Mouse (Mus musculus) limb, embryonic 14.5 days (tissue): ENCODE measurements around the gene Mpi. TPM values are rescaled to one million over a fixed set of nuclear protein-coding genes. Genes with fewer than 3 reads are reported as not detected.

Source experiments
- ATAC-seq: fragments of 200-750 bp; cut with Nextera tagmentation; 2 replicates; pipeline ENCODE4 v1.8.0; 2017; ENCODE audit warnings: low read depth, moderate number of reproducible peaks, moderate TSS enrichment; ENCODE audit not compliant: low FRiP score
- DNase-seq: peaks from one replicate; pipeline ENCODE4 v3.0.0-alpha.2; 2015; ENCODE audit warnings: low spot score
- H3K27ac ChIP-seq: fragments of 300-500 bp; sonication (generic); replicated peaks from 2 replicates; pipeline ENCODE4 v1.5.1; 2014; ENCODE audit warnings: low read depth, mild to moderate bottlenecking, low read length, moderate library complexity, mixed read lengths
- H3K27me3 ChIP-seq: fragments of 300-500 bp; sonication (generic); 2 replicates; pipeline ENCODE4 v1.6.1; 2014; ENCODE audit warnings: low read length, mixed read lengths; ENCODE audit not compliant: control insufficient read depth, insufficient read depth
- H3K36me3 ChIP-seq: fragments of 300-500 bp; sonication (generic); 2 replicates; pipeline ENCODE4 v1.6.1; 2014; ENCODE audit warnings: mild to moderate bottlenecking, low read length, moderate library complexity, mixed read lengths; ENCODE audit not compliant: control insufficient read depth, insufficient read depth
- H3K4me1 ChIP-seq: fragments of 300-500 bp; sonication (generic); 2 replicates; pipeline ENCODE4 v1.6.1; 2014; ENCODE audit warnings: antibody characterized with exemption, low read length, mixed read lengths; ENCODE audit not compliant: control insufficient read depth, insufficient read depth
- H3K4me2 ChIP-seq: fragments of 300-500 bp; sonication (generic); replicated peaks from 2 replicates; pipeline ENCODE4 v1.6.1; 2014; ENCODE audit warnings: low read depth, mild to moderate bottlenecking, low read length, moderate library complexity; ENCODE audit not compliant: severe bottlenecking
- H3K4me3 ChIP-seq: fragments of 300-500 bp; sonication (generic); replicated peaks from 2 replicates; pipeline ENCODE4 v1.5.1; 2014; ENCODE audit warnings: low read length
- H3K9ac ChIP-seq: fragments of 300-500 bp; sonication (generic); 2 replicates; pipeline ENCODE4 v1.6.1; 2014; ENCODE audit warnings: mild to moderate bottlenecking, low read depth, low read length, moderate library complexity; ENCODE audit not compliant: severe bottlenecking
- H3K9me3 ChIP-seq: fragments of 300-500 bp; sonication (generic); 2 replicates; pipeline ENCODE4 v1.6.1; 2016; ENCODE audit warnings: low read length; ENCODE audit not compliant: control insufficient read depth
- POLR2A ChIP-seq: fragments of 200-500 bp; IDR thresholded peaks from 2 replicates; pipeline ENCODE4 v1.8.0; 2012; ENCODE audit warnings: inconsistent platforms, mild to moderate bottlenecking, moderate library complexity, borderline replicate concordance; ENCODE audit not compliant: insufficient read depth, insufficient read length; ENCODE audit errors: extremely low read depth
- WGBS: fragments of 180-500 bp; shearing (Covaris S2); extraction: QIAGEN DNeasy Blood & Tissue Kit; methylation state at CpG from one replicate; pipeline ENCODE4 v1.1.7; 2014; 5-methylcytosine and 5-hydroxymethylcytosine counted together
- polyA plus RNA-seq, 2 experiments: library from polyadenylated mRNA; depleted of rRNA in 1 of 2; stranded (reverse) in 1 of 2; unstranded in 1 of 2; fragments of >200 nt; fragmentation: Nextera tagmentation in 1 of 2; extraction: Ambion mirVana in 1 of 2; gene quantifications; 2 replicates each; pipeline versions ENCODE4 v1.2.1 to v1.2.3; 2012 to 2014

Gene Mpi
- 51.0 and 55.6 TPM in 2 replicates for polyA plus RNA-seq (2012; rRNA removed)
- 34.4 and 37.5 TPM in 2 replicates for polyA plus RNA-seq (2014; fragmentation: Nextera tagmentation; extraction: Ambion mirVana)

- under 1% methylated on average over 28 of the region's 28 CpGs for WGBS
- DNase-seq, result peak; percentile 71
- Histone ChIP-seq H3K27ac (0 out of 2 replicates have a peak within 1 kb of the TSS, but pooled peaks have one; percentile 10), H3K4me1 (peaks cover 6% of the 10 kb centered on the region; the same call in 1 of the 2 replicates), H3K9ac (peak within 1 kb of the TSS; percentile 71), H3K4me3 (peak within 1 kb of the TSS; percentile 61), H3K36me3 (peaks cover 29% of the 10 kb centered on the region), H3K4me2 (peak within 1 kb of the TSS; percentile 75), H3K9me3 (no peaks in the 10 kb centered on the region), H3K27me3 (no peaks in the 10 kb centered on the region)
- ATAC-seq, result peak; percentile 74; the same call in 1 of the 2 replicates
- no peak for TF ChIP-seq POLR2A
Measured at GRCm38 (mm10) chr9:57552139-57552887, at the start of gene Mpi. TSS of gene Mpi (minus strand) at chr9:57552763.

- Histone ChIP-seq H3K36me3 (no peaks in the 10 kb centered on the region), H3K9ac (no peak overlapping the region), H3K9me3 (no peaks in the 10 kb centered on the region), H3K4me3 (no peak overlapping the region), H3K4me2 (no peak overlapping the region), H3K27me3 (no peaks in the 10 kb centered on the region), H3K27ac (no peak overlapping the region), H3K4me1 (no peaks in the 10 kb centered on the region)
- WGBS, result 63% methylated on average over 8 of the region's 8 CpGs
- TF ChIP-seq POLR2A, result no peak
- no peak for ATAC-seq
- no peak for DNase-seq
Measured at GRCm38 (mm10) chr9:57602098-57602497, 49.5 kb upstream of the Mpi start.

GRCm38 (mm10) chr9:57601353-57601706 lies 48.8 kb upstream of the Mpi start:
- no peak for DNase-seq
- no peak overlapping the region for H3K9ac ChIP-seq
- H3K27ac ChIP-seq, result no peak overlapping the region
- no peak overlapping the region for H3K4me3 ChIP-seq
- no peak for ATAC-seq
- no peaks in the 10 kb centered on the region for H3K27me3 ChIP-seq
- WGBS, result 43% methylated on average over 2 of the region's 2 CpGs
- no peaks in the 10 kb centered on the region for H3K4me1 ChIP-seq
- H3K36me3 ChIP-seq, result no peaks in the 10 kb centered on the region
- no peak for TF ChIP-seq POLR2A
- H3K4me2 ChIP-seq, result no peak overlapping the region
- no peaks in the 10 kb centered on the region for H3K9me3 ChIP-seq

- no peaks in the 10 kb centered on the region for H3K27me3 ChIP-seq
- H3K9me3 ChIP-seq, result no peaks in the 10 kb centered on the region
- H3K27ac ChIP-seq, result no peak overlapping the region
- no peak overlapping the region for H3K4me3 ChIP-seq
- WGBS, result 6% methylated on average over 3 of the region's 3 CpGs
- TF ChIP-seq POLR2A, result no peak
- H3K36me3 ChIP-seq, result no peaks in the 10 kb centered on the region
- no peak overlapping the region for H3K9ac ChIP-seq
- H3K4me1 ChIP-seq, result no peaks in the 10 kb centered on the region
- ATAC-seq (peak; percentile 36; the same call in 1 of the 2 replicates), DNase-seq (no peak)
- H3K4me2 ChIP-seq, result no peak overlapping the region
Measured at GRCm38 (mm10) chr9:57600620-57601352, 48.2 kb upstream of the Mpi start.

GRCm38 (mm10) chr9:57598851-57599563 lies 46.4 kb upstream of the Mpi start:
- 53% methylated on average over 8 of the region's 8 CpGs for WGBS
- Histone ChIP-seq H3K36me3 (peaks cover 17% of the 10 kb centered on the region), H3K9me3 (no peaks in the 10 kb centered on the region), H3K27me3 (no peaks in the 10 kb centered on the region), H3K4me1 (no peaks in the 10 kb centered on the region), H3K4me3 (no peak overlapping the region), H3K27ac (no peak overlapping the region), H3K4me2 (no peak overlapping the region), H3K9ac (no peak overlapping the region)
- ATAC-seq (no peak), DNase-seq (no peak)
- no peak for TF ChIP-seq POLR2A
